Mouse (Mus musculus) megakaryocyte-erythroid progenitor cell, adult 5-6 weeks (primary cell): ENCODE data around the gene Gmpr2. TPM values are rescaled to one million over a fixed set of nuclear protein-coding genes. Genes with fewer than 3 reads are reported as not detected.
A peak's percentile ranks its signal among the peaks of the same experiment; 100 is the strongest.

Experiments used
- ATAC-seq: replicated peaks from 2 replicates; pipeline ENCODE4 v1.8.0; 2016; ENCODE audit warnings: mild to moderate bottlenecking, inconsistent platforms; ENCODE audit not compliant: severe bottlenecking, poor library complexity, low FRiP score, low TSS enrichment
- total RNA-seq, 2 experiments: library from RNA; stranded (forward) in 1 of 2; stranded (reverse) in 1 of 2; fragments of 200-1000, 215-1000 nt in 1 of 2; fragments of >200 nt in 1 of 2; fragmentation: Nextera tagmentation in 1 of 2; gene quantifications; 2 replicates each; pipeline ENCODE4 v1.2.3; 2014 to 2017

The Gmpr2 gene
- 20.2 and 31.1 TPM in 2 replicates for total RNA-seq (2014; fragmentation: Nextera tagmentation)
- total RNA-seq (2017), result 22.6 and 24.8 TPM in 2 replicates

- ATAC-seq, result peak; percentile 99
These were observed at the start of gene Gmpr2, which contains the start of gene Nedd8 for GRCm38 (mm10) chr14:55671833-55672740. TSS of gene Gmpr2 (plus strand) at chr14:55671941. TSS of gene Nedd8 (minus strand) at chr14:55672124.

GRCm38 (mm10) chr14:55628077-55628827 lies 43.5 kb upstream of the Gmpr2 start:
- no peak for ATAC-seq

GRCm38 (mm10) chr14:55629312-55629711 lies 42.4 kb upstream of the Gmpr2 start:
- ATAC-seq, result peak; percentile 68

GRCm38 (mm10) chr14:55634874-55635522 lies 36.7 kb upstream of the Gmpr2 start:
- peak; percentile 43 for ATAC-seq

- ATAC-seq, result peak; percentile 94
These were observed 36.2 kb upstream of the Gmpr2 start, which contains the start of gene Ipo4 for GRCm38 (mm10) chr14:55635523-55636007. TSS of gene Ipo4 (minus strand) at chr14:55635957.

- ATAC-seq, result no peak
These were observed 33.9 kb upstream of the Gmpr2 start, which contains the start of gene Gm49378 for GRCm38 (mm10) chr14:55637795-55638194. TSS of gene Gm49378 (minus strand) at chr14:55637895.

GRCm38 (mm10) chr14:55640816-55641215 lies 30.9 kb upstream of the Gmpr2 start:
- no peak for ATAC-seq

GRCm38 (mm10) chr14:55641291-55641690 lies 30.4 kb upstream of the Gmpr2 start:
- no peak for ATAC-seq

- peak; percentile 26; the same call in 1 of the 2 replicates for ATAC-seq
These were observed 29.1 kb upstream of the Gmpr2 start for GRCm38 (mm10) chr14:55642679-55643059.

- ATAC-seq, result peak; percentile 70
These were observed 28.5 kb upstream of the Gmpr2 start, which contains the start of gene Tm9sf1 for GRCm38 (mm10) chr14:55643060-55643907. TSS of gene Tm9sf1 (minus strand) at chr14:55643806.

GRCm38 (mm10) chr14:55644261-55644888 lies 27.4 kb upstream of the Gmpr2 start:
- ATAC-seq, result no peak

- ATAC-seq, result no peak
These were observed 21.9 kb upstream of the Gmpr2 start, which contains the start of gene Tssk4 for GRCm38 (mm10) chr14:55649884-55650283. TSS of gene Tssk4 (plus strand) at chr14:55650184.

GRCm38 (mm10) chr14:55651528-55651927 lies 20.2 kb upstream of the Gmpr2 start:
- ATAC-seq, result no peak

GRCm38 (mm10) chr14:55656935-55657334 lies 14.8 kb upstream of the Gmpr2 start:
- no peak for ATAC-seq

- no peak for ATAC-seq
These were observed 13.7 kb upstream of the Gmpr2 start for GRCm38 (mm10) chr14:55658011-55658410.

GRCm38 (mm10) chr14:55659960-55660573 lies 11.7 kb upstream of the Gmpr2 start, which contains the start of gene Mdp1:
TSS of gene Mdp1 (minus strand) at chr14:55660508.
- ATAC-seq, result peak; percentile 99

- ATAC-seq, result no peak
These were observed 11.1 kb upstream of the Gmpr2 start for GRCm38 (mm10) chr14:55660636-55661035.

- ATAC-seq, result peak; percentile 27
These were observed 282 bp upstream of the Gmpr2 start for GRCm38 (mm10) chr14:55671486-55671832.
